Mouse (Mus musculus) spleen, postnatal 4 days (tissue): ENCODE results near the gene Depdc5.
"Not testable (repeated sequence)": the region's sequence is repeated elsewhere in the genome, so short reads cannot be mapped to it uniquely, and the experiment has no call there.

Source experiments
- DNase-seq, 2 experiments: peaks; one replicate each; pipeline ENCODE4 v3.0.0; 2022; ENCODE audit warnings: low spot score in 2 of 2

The Depdc5 gene

DNA sequence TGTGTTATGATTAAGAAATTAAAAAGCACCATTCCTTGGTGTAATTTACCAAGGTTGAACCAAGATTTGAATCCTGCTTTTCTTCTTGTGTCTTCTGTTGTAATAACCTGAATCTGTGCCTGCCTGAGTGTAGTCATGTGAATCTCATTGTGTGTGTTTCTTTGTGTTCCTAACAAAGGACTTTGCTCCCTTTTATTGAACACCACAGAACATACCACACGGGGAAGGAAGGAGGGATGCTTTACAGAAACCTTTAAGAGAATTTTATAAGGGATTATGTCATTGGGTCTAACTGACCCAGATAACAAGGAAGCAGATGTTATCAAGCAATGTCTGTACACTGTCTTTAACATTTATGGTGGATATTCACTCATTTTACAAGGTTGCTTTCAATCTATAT lies 44.0 kb downstream of the Depdc5 start:
- no peak for DNase-seq

DNA sequence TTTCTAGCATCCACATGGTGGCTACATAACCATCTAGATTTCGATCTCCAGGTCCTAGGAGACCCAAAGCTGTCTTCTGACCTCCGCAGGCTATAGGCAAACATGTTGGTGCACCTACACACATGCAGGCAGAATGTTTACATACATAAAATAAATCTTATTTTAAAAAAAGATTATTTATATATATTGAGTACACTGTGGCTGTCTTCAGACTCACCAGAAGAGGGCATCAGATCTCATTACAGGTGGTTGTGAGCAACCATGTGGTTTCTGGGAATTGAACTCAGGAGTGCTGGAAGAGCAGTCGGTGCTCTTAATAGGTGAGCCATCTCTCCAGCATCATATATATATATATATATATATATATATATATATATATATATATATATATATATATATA lies 50.6 kb downstream of the Depdc5 start:
- DNase-seq, result no peak

DNA sequence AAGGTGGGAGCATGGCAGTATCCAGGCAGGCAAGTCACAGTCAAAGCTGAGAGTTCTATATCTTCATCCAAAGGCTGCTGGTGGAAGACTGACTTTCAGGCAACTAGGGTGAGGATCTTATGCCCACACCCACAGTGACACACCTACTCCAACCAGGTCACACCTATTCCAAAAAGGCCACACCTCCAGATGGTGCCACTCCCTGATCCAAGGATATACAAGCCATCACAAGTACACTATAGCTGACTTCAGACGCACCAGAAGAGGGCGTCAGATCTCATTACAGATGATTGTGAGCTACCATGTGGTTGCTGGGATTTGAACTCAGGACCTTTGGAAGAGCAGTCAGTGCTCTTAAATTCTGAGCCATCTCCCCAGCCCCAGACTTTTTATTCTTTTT lies 55.8 kb downstream of the Depdc5 start:
- not testable (repeated sequence) for DNase-seq

DNA sequence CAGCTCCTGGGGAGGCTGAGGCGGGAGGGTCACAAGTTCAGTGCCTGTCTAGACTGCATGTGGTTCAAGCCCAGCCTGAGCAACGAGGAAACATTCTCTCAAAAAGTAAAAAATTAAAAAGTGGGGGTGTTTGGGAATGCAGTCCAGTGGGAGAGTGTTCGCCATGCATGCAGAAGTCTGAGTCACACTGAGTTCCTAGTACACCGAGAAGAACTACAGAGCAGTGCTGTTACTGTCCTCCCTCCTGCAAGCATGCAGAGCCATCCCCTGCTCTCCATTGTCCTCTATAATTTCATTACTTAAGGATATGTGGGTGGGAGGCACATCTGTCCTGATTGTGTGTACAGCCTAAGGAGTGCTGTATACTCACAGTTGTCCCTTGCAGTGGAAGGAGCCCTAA lies 59.4 kb downstream of the Depdc5 start:
- no peak for DNase-seq

DNA sequence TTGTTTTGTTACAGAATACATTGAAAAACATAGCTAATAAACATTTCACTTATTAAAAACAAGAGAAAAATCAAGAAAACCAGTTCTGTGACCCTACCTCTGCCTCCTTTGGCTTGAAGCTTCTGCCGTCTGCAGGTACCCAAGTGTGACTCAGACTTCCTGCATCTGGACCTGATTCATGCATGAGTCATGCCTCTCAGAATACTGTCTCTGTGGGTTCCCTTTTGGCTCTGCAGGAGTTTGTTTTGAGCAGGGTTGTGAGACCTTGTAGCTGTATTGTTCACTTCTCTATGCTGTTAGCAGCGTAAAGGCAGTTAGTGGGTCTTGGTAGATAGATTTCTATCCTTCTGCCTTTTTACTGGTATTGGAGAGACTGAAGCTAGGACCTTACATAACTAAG lies 67.3 kb downstream of the Depdc5 start:
- DNase-seq, result no peak

DNA sequence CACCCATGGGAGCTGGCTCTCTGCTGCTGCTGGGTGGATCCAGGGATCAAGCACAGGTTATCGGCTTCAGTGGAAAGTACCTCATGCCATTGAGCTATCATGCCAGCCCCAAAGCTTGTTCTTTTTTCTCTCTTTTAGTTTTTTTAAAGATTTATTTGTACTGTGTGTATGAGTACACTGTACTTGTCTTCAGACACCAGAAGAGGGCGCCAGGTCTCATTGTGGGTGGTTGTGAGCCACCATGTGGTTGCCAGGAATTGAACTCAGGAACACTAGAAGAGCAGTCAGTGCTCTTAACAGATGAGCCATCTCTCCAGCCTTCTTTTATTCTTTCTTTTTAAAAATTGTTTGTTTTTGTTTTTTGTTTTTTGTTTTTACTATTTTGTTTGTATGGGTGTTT lies 71.2 kb downstream of the Depdc5 start:
- DNase-seq, result no peak

DNA sequence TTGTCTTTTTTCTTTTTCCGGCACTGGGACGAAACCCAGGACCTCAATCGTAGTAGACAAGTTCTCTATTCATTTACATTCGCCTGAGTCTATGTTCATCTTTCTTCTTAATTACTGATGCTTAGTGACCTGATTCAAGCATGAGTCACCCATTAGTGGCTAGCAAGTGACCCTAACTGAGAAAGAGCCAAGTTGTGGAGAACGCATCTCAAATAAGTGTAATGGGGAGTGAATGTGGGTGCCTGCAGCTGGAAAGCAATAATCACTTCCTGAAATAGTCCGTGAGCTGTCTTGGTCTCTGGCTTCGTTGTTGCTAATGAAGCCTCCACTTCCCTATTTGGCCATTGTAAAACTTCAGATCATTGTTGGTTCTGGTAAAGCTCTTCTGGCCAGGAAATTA lies 77.1 kb downstream of the Depdc5 start:
- no peak for DNase-seq

DNA sequence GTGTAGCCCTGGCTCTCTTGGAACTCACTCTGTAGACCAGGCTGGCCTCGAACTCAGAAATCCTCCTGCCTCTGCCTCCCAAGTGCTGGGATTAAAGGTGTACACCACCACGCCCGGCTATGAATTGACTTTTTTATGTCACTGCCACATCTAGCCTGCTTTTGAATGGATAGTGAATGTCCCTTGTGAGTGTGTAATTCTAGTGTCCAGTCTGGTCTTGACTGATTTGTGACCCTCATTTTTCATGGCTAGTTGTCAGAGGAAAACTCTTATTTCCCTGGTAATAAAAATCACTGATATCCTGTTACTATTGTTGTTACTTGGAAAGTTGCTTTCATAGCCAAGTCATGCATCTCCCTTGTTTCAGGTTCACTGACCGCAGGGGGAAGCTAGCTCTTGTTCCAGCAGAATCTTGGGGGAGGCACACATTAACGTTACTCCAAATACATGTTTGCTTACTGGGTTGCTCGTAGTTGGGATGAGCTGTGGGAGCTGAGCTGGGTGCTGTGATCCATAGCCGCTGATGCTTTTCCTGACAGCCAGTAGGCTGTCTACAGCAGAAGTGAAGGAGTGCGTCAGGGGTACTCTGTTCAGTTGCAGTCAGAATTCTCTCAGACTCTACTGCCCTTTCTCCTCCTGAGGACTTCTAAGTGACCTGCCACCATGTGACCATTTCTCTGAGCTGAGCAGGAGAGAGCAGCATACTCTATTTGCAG lies 77.9 kb downstream of the Depdc5 start:
- no peak for DNase-seq

DNA sequence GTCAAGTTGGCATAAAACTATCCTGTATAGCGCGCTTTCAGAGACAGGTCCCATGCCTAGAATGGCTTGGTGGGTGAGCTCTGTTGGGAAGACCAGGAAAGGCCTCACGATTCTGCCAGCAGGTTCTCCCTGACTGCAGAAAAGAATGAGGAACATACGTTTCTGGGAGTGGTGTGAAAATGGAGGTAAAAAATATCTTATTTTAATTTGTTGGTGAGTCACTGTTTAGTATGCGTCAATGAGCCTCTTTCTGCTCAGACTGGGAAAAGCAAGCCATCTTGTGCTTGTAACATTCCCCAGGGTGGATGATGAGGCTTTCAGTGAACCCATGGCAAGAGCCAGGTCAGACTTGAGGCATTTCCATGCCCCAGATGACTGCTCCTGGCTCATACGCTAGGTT lies 86.6 kb downstream of the Depdc5 start:
- no peak for DNase-seq

DNA sequence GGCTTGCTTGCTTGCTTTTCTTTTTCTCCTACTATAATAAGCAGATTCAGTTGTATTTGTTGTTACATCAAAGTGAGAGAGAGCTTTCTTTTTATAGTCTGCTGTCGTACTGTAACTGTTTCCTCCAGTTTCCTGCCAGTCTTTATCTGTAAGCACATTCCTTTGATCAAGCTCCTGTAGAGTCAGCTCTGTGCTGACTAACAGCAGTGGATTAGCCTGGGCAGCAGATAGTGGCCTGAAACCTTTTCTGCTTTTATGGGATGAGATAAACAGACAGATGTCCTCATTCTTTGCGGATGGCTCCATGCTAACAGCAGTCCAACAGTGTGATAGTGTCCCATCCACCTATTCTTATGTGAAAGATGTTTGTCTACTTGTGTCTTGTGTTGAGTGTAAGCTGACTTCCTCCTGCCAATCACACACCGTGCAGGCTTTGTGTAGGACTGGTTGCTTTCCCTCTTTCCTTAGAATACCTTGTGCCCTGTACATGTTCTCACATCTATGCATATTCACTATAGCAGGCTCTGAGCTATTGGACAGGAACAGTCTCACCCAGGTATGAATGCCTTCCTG lies 87.3 kb downstream of the Depdc5 start:
- peak in 1 of 2 experiments; percentile 23 for DNase-seq

DNA sequence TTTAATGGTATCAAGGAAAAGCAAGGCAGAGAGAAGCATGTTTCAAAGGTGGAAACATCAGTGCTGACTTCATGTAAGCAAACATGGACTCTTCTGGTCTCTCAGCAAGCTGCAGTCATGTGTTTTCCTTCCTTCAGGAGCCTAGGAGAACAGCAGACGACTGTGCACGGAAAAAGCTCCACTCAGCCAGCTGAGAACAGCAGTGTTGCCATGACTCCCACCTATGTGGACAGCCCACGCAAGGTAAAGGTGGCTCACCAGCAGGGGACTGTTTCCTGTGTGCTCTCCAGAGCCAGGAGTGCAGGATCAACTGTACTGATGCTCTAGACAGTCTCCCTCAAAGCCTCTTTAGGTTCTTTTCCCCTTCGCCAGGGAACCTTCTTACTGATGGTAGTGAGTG lies 92.2 kb downstream of the Depdc5 start:
- DNase-seq, result no peak

DNA sequence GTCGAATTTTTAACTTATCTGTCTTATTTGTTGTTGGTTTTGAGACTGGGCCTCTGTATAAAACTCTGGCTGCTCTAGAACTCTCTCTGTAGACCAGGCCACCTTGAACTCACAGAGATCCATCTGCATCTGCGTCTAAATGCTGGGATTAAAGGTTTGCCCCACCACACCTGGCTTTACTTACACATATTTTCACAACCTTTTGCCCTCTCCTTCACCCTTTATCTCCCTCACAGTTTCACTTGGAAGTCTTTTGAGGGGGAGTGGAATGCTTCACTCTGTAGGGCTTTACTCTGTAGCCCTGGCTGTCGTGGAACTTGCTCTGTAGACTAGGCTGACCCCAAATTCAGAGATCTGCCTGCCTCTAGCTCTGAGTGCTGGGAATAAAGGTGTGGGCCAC lies 98.1 kb downstream of the Depdc5 start:
- no peak for DNase-seq

DNA sequence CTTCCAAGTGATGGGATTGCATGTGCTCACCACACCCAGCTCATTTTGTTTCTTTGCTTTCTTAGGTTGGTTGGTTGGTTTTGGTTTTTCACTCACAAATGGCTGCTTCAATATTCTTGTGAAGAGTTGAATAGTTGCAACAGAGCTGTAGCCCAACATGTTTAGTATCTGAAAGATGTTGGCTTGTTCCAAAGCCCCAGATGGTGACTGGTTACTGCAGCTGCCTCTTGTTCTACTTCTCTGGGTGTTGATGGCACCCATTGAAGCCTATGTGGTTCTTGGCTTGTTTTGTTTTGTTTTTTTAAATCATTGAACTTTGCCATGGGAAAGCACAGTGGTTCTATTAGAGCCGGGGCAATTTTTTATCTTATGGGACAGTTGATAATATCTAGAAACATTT lies 99.1 kb downstream of the Depdc5 start:
- no peak for DNase-seq

DNA sequence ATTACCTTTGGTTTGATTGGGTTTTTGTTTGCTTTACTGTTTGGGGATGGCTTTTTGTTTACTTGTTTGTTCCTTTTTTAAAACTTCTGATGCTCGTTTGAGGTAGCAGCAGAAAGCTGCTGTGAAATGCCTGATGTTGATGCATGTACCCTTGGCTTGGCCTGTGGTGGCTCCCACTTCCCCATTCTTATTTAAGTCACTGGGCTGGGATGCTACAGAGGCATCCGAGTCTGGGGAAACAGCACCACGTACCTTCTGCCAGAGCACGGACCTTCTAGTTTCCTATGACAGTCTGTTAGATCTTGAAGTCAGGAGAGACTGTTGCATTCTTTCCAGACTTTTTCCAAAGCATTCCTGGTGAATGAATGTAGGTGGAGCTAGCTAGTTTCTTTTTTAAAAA lies 113.0 kb downstream of the Depdc5 start:
- no peak for DNase-seq

DNA sequence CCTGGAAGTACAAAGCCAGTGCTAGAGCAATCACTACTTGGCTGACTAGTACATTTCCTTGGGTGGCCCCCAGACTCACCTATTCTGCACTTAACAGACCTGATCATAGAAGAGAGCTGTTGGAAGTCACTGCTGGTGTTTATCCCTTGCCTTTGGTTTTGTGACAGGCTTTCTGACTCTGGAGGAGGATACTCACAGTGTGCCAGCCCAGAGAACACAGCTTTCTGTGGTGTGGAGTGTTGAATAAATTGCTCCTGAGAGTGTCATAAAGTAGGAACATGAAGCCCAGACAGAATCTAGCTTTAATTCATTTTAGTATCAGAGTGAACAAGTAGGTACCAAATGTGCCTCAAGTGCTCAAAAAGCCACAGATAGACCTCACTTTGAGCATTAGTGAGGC lies 113.7 kb downstream of the Depdc5 start:
- DNase-seq, result no peak

DNA sequence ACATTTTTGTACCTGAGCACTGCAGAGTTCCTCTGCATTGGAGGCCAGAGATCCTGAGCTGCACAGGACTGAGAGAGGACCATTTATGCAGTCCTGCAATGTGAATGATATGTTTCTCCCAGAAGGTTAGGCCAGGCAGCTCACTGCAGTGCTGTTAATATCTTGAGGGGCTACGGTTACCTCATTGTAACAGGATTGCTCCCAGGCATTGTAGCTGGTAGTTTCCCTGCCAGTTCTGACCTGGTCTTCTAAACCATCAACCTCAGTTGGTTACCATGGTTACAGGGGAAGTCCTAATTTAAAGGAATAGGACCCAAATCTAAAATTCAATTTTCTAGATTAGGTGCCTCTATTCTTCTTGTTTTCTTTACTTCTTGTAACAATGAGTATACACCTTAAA lies 121.9 kb downstream of the Depdc5 start:
- no peak for DNase-seq

DNA sequence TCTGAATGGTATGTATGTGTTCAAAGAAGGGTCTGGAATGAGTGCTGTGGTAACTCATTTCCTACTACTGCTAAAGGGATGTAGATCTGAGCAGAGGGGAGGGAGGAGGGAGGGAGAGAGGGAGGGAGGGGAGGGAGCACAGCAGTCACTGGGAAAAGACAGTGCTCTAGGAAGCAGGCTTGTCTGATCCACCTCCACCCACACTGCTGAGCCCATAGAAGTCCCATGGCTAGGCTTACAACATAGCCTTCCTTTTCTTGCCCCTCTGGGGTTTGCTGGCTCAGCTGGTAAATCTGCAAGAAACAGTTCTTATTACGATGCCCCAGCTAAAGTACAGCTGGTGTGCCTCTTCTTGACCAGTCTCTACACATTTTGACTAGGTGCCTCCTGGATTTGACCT lies 124.4 kb downstream of the Depdc5 start:
- no peak for DNase-seq

DNA sequence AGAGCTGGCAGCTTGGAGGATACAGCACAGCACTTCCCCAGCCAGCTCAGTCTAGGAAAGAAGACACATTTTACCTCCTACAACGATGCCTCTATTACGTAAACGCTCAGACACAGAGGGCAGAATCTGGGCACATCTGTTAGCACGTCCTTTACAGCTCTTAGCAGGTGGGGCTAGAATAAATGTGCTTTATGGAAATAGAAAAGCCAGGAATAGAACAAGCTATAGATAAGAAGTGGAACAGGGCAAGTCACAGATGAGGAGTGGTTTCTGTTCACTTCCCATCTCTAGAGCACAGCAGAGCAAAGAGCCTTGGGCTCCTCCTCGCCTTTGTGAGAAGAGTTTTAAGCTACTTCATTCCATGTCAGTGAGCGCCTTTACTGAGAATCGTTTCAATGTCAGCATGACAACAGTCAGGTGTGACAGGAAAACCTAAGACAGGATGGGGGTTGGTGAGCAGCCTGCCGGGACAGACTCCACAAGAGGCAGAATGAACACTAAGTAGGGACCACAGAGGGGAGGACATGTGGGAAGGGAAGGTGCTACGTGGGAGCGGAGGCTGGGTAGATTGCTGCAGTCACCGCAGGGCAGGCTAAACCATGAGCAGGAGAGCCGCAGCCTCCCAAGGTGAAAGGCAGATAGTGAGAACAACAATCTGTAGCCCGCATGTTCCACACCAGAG lies 126.6 kb downstream of the Depdc5 start:
- no peak for DNase-seq

DNA sequence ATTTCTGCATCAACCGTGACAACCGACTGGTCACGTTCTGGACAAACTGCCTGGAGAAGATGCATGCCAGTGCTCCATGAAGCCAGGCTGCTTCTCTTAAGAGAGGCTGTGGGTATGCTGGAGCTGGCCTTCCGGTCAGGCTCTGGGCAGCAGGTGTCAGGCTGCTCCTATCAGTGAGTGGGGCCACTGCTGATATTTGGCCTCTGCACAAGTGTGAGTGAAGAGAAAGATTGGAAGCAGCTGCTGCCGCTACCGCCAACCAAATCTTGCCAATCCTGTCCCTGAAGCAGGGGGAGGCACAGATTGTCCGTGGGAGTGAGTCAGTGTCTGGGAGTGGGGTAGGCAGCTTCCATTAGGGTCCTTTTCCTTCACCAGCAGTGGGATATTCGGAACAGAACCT lies 127.7 kb downstream of the Depdc5 start:
- DNase-seq, result no peak

DNA sequence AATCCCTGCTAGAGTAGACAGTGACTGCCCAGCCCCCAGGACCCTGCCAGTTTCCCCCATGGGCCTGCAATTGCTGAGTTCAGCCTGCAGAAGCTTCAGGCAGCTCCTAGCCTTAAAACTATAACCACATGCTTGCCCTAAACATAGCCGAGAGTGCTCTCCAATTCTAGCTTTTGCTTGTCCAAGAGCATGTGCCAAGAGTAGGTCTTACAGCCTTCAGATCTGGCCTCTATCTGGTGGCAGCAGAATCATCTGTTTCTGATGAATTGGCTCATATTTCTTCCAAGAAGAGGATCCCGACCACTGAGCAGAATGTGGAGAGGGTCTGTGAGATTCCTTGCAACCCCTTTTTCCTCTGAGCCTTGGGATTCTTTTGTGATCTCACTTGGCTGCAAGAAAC lies 131.0 kb downstream of the Depdc5 start:
- no peak for DNase-seq

DNA sequence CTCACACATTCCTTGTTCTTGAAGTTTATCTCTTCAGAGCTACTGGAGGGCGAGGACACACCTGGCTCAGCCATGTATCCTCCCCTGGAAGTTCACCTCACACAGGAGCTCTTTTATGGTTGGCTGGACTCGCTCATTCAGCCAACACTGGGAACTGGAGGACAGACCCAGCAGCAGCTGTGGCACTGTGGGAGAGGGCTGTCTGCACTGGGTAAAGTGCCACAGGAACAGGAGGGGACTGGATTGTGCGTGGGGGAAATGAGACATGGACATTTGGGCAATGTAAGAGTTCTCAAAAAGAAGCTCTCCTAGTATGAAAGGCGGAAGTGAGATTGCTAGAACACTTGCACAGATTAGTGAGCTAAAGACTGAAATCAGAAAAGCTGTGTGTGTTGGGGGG lies 132.3 kb downstream of the Depdc5 start:
- DNase-seq, result no peak

DNA sequence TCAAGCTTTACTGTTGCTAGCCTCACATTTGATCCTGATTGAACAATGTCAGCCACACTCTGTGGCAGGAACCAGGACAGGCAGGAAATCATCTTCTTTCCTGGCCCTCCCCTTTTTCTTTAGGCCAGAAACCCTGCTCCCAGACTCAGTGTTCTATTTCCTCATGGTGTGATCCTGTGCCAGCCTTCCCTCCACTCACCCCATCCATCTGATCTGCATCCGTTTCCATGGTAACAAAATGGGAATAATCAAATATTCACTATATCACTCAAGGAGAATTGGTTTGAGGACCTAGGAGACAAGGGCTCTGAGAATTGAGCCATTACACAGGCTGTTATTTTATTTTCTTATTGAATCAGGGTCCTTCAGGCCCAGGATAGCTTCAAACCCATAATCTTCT lies 133.1 kb downstream of the Depdc5 start:
- DNase-seq, result no peak

DNA sequence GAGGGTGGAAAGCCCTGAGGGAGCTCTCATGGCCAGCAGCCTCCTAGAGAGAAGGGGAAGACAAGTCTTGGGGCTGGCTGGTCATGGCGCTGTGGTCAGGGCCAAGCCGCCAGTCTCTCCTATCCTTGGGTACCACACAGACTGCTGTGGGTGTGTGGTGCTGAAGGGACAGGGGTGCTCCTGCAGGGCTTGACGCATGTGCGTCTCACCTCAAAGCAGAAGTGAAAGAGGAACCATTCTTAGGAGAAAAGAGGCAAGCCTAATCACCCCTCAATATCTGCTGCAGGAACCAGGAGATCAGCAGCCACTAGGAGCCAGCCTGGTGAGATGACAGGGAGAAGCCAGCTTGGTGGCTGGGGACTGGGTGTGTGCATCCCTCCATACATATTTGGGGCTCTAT lies 134.2 kb downstream of the Depdc5 start:
- DNase-seq, result peak; percentile 54 to 76
